Mouse (Mus musculus) neural tube, embryonic 10.5 days (tissue): ENCODE data around the gene Hmgxb4.
"Not testable (repeated sequence)": the region's sequence is repeated elsewhere in the genome, so short reads cannot be mapped to it uniquely, and the experiment has no call there.

Experiments
- DNase-seq: peaks from one replicate; pipeline ENCODE4 v3.0.0-alpha.2; 2017; ENCODE audit warnings: low spot score; ENCODE audit errors: extremely low spot score

The Hmgxb4 gene

DNA sequence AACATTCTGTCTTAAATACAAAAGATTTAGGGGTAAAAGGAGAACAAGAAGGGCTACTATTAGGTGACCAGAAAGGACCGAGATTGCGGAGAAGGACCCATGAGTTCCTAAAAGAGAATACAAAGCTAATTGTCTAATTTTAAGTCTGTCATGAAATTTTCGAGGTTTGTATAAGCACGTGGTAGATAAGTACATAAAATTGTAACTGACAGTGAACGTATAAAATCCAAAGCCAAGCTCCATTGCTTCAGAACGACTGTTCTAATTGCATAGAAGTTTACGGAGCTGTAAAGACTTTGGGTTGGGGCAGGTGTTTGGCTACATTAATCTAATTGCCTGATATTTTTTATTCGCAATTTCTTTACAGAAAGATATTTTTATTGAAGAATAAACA, at the start of gene Hmgxb4:
Hmgxb4 (plus strand) TSS at position 276 of the 394 bp plus-strand sequence.
- no peak for DNase-seq

DNA sequence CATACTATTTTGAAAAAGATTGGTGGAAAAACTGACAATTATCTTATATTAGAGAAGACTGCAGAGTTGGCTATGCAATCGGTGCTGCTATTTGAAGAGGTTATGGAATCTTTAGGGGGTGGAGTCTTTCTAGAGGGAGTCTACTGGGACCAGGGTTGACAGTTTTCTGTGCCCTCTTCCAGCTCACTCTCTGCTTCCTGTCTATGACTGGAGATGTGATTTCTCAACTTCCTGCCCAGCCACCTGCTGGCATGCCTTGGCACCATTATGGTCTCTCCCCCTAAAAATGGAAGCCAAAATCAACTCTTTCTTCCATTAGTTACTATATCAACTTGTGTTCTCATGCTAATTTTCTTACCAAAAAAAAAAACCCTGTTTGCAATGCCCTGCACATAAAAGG, 43.7 kb upstream of the Hmgxb4 start:
- no peak for DNase-seq

DNA sequence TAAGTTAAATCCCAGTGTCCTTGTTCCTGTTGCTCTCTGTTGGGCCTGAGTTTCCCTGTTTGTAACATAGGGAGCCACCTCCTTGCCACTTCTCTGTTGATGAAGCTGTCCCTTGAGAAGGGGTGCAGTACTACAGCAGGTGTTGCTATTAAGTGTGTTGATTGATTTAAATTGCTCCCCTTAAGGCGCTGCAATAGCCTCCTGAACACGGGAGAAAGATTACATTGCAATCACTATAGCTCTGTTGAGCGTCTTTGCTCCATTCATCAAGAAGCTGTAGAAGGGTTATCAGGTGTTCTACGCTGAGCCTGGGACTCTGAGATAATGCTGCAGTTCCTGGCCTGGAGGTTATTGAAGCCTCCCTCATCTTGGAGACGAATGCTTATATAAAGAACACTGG, 29.2 kb upstream of the Hmgxb4 start:
- DNase-seq: no peak

DNA sequence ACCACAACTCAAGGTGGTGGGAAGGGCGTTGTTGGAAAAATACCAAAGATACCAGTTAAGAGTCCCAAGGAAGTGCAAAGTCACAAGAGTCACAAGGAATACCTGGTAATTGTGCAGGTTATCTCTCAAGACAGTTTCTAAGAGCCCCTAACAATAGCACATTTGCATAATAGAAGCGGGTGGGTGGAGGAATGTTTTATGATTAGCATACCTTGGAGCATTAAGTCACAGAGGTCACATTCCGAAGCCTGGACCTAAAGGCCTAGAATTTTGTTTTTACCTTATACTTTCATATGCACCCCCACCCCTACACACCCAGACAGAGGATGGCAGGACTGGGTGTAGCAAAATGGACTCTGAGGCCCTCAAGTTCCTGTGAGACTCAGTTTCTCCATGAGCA, 22.9 kb upstream of the Hmgxb4 start:
- DNase-seq: not testable (repeated sequence)

DNA sequence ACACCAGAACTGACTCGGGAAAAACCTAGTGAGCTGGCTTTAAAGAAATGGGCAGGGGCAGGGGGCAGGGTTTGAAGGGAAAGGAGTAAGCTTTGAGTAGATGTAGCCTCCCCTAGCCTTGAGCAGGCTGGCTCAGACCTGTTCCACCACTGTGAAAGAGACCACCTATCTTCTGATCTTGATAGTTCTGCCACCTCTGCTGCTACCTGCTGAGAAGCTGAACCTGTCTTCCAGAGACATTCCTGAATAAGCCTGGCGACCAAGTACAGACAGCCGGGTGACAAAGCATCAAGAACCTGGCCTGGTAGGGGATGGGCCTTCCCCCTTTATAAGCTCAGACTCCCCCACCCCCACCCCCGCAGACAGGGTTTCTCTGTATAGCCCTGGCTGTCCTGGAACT, 21.5 kb upstream of the Hmgxb4 start:
- DNase-seq: no peak

DNA sequence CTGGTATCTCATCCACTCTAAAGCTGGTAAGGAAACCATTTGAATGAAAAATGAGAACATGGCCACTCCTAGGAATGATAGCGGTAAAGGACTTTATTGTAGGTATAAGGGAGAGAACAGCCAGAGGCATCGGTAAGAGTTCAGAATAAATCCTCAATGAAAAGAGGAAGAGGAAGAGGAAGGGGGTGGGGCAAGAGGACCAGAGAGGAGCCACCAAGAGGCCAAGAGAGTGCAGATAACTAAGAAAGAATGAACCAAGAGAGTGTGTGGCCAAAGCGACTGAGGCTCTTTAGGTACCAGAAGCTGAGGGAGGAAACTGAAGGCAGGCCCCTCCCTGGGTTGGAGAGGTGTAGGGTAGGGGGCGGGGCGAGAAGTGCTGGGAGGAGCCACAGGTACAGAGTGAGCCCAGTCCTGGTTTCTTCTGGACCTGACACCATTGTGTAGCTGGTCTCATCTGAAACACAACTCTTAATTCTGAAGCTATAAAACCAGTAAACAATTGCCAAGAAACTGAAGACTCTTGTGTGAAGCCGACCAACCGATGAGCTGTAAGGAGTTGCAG, 20.8 kb upstream of the Hmgxb4 start:
- no peak for DNase-seq

DNA sequence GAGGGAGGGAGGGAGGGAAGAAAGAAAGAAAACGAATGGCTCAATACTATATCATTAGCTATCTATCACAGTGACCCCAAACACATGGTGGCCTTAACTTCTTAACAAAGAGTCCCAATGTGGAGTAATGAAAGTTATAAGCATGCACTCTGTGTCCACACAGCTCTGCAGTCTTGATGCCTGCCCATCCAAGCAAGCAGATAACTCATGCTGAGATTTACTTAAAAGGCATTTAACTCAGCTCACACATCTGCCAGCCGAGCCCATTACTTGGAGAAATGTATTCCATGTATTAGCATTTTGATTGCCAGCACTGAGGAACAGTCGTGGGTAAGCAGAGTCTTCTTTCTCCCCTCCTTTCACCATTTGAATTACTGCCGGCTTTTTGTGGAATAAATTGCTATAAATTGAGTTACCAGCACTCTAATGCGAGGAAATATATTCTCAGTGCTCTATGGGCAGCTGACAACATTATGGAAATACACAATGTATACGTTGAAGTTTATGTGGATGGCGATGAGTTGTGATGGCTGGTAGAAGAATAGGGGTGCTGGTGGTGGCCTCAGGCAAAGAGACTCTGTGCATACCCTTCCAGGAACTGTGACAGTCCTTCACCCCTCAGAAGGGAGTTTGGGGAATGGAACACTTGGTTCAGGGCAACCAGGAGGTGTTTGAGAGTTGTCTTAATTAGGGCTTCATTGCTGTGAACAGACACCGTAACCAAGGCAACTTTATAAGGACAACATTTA, 19.9 kb upstream of the Hmgxb4 start:
- no peak for DNase-seq

DNA sequence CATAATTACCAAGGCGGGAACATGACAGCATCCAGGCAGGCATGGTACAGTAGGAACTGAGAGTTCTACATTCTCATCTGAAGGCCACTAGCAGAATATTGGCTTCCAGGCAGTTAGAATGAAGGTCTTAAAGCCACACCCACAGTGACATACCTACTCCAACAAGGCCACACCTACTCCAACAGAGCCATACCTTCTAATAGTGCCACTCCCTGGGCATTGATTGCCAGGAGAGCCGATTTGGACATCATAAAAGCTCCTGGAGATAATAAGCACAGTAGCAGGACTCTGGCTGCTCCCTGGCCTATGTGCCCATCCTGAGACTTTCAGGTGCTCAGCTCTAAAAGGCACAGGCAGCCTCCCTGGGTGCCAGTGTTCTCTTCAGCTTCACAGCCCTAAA, 19.3 kb upstream of the Hmgxb4 start:
- DNase-seq: no peak

DNA sequence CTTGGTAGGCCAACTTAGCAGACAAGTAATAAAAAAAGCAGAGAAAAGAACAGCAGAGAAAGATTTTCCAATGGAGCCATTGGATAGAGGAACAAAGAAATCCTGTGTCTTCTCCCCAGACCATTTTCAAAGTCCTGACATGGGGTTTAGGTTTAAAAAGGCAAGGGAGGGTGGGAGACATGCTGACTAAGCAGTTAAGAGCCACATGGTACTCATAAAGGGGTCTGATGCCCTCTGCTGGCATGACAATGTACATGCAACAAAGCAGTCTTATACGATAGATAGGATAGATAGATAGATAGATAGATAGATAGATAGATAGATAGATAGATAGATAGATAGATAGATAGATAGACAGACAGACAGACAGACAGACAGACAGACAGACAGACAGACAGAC, 15.7 kb upstream of the Hmgxb4 start:
- DNase-seq: peak; percentile 26

DNA sequence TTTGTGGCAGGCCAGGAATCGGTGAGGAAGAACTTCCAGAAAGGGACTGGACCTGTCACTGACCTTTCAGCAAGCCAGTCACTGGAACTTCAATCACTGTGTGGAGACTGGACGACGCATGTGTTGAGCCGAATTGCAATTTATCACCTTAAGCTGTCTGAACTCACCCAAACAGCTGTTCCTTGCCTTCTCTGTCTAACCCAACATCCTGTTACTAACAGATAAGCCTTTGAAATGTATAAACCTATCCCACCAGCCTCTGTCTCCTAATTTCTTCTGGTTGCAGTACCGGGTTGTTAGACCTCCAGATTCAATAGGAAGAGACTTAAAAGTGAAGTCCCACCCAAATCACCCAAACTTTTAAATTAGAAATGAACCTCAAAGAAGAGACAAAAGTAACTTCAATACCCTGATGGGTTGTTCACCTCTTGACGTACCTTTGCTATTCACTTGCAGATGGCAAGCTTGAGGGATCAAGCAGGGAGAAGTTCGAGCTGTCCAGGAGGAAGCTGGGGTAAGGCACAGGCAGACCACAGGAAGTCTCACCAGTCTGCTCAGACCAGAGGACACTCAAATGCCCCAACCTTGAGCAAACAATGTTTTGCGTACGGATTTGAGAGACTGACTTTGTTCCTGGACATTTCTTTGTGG, 13.0 kb upstream of the Hmgxb4 start:
- DNase-seq: peak; percentile 21

DNA sequence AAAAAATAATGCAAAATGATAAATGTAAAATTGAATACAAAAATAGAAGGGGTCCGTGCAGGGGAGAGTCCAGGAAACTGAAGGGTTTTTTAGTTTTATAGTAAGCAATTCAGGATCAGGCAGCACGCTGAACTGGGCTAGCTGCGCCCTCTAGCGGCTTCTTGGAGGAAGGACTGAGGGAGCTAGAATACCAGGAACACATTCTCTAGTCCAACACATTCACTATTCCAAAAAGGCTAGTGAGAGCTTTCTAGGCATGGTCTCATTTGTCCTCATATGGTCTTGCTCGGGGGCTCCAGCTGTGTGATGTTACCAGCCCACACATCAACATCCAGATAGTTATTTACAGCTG, 12.5 kb upstream of the Hmgxb4 start:
- peak; percentile 64 for DNase-seq

DNA sequence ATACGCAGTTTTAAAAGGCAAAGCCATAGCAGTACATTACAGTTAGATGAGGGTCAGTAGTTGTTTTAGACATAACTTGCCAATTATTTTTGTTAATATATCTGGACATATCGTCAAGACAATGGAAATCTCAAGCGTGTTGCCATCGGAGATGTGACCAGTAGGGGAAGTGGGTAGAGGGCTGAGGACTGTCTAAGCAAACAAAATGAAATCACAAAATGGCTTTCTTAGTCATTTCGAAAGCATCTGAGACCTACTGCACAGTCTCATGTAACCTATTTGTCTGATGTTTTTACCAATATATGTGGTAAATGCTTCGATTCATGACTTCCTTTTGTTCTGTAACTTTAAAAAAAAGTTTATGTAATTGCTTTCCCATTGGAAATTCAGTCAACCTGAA, 11.3 kb upstream of the Hmgxb4 start:
- no peak for DNase-seq

DNA sequence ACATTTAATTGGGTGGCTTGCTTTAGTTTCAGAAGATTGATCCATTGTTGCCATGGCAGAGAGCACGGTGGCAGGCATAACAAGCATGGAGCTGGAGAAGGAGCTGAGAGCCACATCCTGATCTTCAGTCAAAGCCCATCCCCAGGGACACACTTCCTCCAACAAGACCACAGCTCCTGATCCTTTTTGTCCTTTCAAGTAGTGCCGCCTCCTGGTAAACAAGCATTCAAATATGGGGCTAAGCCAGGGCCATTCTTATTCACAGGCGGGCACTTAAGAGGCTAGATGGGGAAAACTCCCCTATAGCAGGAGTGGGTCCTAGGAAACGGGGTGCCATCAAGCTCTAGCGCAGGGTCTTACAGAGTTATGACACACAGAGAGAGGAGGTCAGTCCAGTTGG, 5.7 kb upstream of the Hmgxb4 start:
- DNase-seq: no peak

DNA sequence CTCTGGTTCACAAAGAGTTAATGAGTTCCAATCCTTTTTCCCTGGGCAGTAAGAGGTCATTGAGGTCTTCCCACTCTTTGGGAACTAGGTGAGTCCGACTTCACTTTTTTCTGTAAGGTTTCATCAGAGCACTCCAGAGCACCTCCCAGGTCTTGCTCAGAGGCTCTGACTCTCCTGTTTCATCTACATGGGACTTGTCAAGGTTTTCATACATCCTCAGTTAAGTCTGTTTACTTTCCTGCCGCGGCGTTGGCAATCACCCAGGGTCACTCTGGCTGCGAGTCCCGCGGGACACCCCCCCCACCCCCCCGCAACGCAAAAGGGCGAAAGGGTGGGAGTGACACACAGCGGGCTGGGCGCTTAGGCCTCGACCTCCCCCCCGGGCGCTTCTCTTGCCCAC, 3.1 kb upstream of the Hmgxb4 start:
- DNase-seq: no peak

DNA sequence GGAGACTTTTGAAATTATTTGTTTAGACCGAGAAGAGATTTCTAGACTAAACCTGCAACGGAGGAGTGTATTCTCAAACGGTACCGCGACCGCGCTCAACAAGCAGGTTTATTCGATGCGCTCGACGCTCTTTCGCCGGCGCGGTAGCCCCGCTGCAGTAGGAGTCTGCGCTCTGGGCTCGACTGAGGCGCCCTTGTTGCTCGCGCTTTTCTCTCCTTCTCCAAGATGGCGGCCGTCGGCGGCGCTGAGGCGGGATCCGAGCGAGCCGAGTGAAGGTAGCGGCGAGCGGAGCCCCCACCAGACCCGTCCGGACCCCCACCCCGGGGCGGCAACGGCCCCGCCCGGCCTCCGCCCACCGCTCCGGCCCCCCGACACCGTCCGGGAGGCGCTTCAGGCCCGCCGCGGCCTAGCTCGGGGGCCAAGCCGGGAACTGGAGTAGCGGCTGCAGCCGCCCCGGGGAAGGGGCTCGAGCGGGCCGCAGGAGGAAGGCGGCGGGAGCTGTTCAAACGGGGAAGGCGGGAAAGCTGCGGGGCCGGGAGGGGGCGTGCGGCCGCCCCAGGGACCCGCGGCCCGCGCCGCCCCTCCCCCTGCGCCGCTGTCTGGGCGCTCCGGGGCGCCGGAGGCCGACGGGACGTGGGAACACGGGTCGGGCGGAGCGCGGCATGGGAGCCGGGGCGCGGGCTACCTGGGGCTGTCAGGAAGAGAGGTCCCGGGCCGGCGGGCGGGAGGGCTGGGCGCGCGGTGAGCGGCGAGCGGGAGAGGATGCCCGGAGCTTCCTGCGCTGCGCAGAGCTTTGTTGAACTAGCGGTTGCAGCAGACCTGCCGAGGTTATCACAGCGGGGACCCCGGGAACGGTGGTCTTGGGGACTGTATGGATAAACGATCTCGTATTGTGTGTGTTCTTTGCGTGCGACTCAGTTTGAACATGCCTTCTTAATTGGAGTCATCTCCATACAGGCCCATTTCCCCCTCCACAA, 607 bp downstream of the Hmgxb4 start:
- DNase-seq: peak; percentile 88

DNA sequence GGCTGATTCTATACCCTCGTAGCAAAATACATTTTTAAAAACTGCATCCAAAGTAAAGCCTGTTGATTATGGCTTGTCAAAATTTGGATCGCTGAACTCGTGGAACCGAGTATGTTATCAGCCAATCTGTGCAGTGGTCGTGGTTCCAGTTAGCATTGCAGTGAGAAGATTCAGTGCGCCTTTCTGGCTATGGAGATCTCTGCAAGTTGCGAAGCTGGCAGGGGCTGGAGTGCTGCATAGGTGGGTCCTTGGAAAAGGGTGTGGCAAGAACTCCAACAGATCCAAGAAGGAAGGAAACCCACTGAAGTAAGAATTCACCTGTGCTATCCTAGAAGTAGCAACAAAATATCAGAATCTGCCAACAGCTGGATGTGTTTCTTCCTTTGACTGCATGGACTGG, 1.4 kb downstream of the Hmgxb4 start:
- DNase-seq: peak; percentile 28

DNA sequence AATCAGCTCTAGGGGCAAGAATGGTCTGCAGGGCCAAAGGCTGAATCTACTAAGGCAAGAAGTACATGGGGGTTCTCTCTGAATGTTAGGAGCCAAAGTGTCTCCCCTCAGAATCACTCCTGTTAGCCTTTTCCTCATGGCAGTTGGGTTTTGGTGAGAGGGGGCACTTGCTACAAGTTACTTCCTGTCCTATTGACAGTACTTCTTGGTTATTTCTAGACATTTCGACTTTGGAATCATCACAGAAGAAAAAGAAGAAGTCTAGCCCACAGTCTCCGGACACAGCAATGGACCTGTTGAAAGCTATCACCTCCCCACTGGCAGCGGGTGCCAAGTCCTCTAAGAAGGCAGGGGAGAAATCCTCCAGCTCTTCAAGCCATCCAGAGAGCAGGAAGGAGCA, 7.3 kb downstream of the Hmgxb4 start:
- DNase-seq: no peak

DNA sequence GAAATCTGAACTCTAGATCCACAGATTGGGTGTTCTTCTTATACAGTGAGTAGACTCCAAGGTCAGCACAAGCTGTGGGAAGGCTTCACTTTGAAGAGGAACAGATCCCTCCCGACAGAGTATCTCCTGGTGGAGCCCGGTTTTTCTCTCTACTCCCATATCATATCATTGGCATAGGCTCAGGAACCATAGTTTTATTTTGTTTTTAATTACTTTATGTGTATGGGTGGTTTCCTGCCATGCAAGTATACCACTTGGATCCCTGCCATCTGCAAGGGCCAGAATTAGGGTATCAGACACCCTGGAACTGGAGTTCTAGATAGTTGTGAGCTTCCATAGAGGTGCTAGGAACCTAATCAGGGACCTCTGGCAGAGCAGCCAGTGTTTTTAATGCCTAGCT, 15.7 kb downstream of the Hmgxb4 start:
- no peak for DNase-seq

DNA sequence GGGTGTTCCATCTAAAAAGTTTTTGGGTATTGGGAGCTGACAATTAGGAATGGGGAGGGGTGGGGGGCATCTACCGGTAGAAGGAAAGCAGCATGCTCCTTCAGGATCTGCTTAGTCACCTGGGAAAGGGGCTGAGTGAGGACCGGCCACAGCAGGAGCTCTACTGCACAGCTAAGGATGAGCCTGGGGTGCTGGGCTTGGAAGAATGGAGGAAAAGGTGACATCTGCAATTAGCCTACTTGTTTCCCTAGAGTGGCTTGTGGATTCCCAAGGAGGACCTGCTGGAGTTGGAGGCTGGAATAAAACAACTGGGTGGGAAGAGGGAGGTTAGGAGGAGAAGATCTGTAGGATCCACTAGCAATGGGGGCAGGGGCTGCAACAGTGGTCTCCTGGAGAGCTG, 20.4 kb downstream of the Hmgxb4 start:
- no peak for DNase-seq

DNA sequence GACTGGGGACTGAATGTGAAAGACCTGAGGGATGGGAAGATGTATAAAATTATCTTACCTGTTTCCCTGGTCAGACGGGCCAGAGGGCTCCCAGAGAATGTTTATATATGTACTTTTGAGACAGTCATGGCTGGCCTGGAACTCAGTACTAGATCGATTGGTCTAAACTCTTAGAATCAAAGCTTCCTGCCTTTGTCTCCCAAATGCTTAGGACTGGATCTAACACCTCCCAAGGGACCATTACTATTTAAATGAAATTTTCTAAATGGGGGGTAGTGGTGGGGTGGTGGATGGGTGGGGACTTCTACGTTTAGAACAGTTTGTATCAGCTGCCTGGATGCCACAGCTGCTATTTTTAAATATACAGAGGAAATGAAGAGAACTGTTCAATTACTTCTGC, 20.8 kb downstream of the Hmgxb4 start:
- DNase-seq: no peak

DNA sequence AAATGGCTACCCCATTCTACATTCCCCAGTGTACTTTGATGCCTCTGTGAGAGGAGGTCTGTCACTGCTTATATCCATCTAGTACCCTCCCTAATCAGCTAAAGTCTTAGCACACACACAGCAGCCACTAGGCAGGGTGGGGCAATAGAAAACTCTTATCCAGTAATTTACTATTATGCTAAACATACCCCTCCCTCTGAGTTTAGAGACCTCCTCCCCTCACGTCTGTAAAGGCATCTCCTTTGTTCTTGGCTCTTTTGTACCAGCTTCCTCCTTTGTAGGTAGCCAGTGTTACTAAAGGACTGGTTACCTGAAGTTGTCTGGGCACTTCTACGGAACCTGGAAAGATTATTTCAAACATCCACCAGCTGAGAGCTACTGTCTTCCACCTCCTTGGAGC, 22.8 kb downstream of the Hmgxb4 start:
- DNase-seq: no peak

DNA sequence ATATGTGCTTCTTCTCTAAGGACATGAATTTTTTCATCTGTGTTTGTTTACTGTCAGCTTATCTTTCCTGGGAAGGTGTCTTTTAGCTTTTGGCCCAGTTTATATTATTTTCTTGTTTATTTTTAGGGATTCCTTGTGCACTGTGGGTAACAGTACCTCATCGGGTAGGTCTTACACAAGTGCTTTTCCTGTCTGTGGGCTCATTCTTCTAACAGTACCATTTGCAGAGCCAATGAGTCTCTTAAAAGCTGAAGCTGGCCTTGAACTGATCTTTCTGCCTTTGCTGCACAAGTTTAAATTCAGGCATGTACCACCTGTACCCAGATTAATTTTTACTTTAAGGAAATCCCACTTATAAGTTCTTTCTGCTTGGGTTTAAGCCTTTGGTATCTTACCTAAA, 23.3 kb downstream of the Hmgxb4 start:
- DNase-seq: no peak
